Mouse (Mus musculus) CH12.LX (cell line): ENCODE measurements around the gene Eif3k. TPM values are rescaled to one million over a fixed set of nuclear protein-coding genes. Genes with fewer than 3 reads are reported as not detected.

ENCODE experiments used
- DNase-seq: peaks from one replicate; pipeline ENCODE4 v3.0.0-alpha.2; 2013; ENCODE audit errors: extremely low read depth
- H3K27ac ChIP-seq: 2 replicates; pipeline ENCODE4 v1.5.1; 2012; ENCODE audit warnings: low read depth, mild to moderate bottlenecking, control low read depth, moderate library complexity; ENCODE audit not compliant: insufficient read depth
- H3K27me3 ChIP-seq: replicated peaks from 2 replicates; pipeline ENCODE3; 2012; ENCODE audit warnings: inconsistent platforms
- H3K36me3 ChIP-seq, 2 experiments: replicated peaks in 1 of 2; 2 replicates each; pipeline versions ENCODE3 to v1.6.1; 2012; ENCODE audit warnings: inconsistent platforms in 1 of 2, low read length in 1 of 2, mild to moderate bottlenecking in 1 of 2, mixed read lengths in 1 of 2, moderate library complexity in 1 of 2; ENCODE audit not compliant: control insufficient read depth in 1 of 2, insufficient read depth in 1 of 2
- H3K4me1 ChIP-seq, 2 experiments: 2 replicates each; pipeline ENCODE4 v1.6.1; 2012; ENCODE audit warnings: inconsistent platforms in 1 of 2, moderate library complexity in 1 of 2; ENCODE audit not compliant: insufficient read depth in 2 of 2, control insufficient read depth in 1 of 2
- H3K4me2 ChIP-seq: 2 replicates; pipeline ENCODE4 v1.6.1; 2012; ENCODE audit warnings: low read depth, mild to moderate bottlenecking, control low read depth; ENCODE audit not compliant: poor library complexity, insufficient read depth, severe bottlenecking
- H3K4me3 ChIP-seq, 3 experiments: fragments of 150-350 bp in 1 of 3; sonication (generic) in 1 of 3; replicated peaks in 1 of 3; 2 replicates each; pipeline versions ENCODE3 to v1.5.1; 2011 to 2012; ENCODE audit warnings: low read depth in 2 of 3, low read length in 2 of 3, mild to moderate bottlenecking in 2 of 3, moderate library complexity in 2 of 3, control low read depth in 1 of 3, improper control_type of control experiment in 1 of 3, inconsistent platforms in 1 of 3, mixed read lengths in 1 of 3; ENCODE audit not compliant: poor library complexity in 1 of 3
- H3K79me2 ChIP-seq: replicated peaks from 2 replicates; pipeline ENCODE4 v1.6.1; 2012; ENCODE audit warnings: mild to moderate bottlenecking, moderate library complexity; ENCODE audit not compliant: control insufficient read depth, poor library complexity, insufficient read depth, severe bottlenecking; ENCODE audit errors: extremely low read depth
- H3K9ac ChIP-seq: 2 replicates; pipeline ENCODE4 v1.6.1; 2012; ENCODE audit warnings: low read depth, mild to moderate bottlenecking, control low read depth, moderate library complexity; ENCODE audit not compliant: insufficient read depth
- H3K9me3 ChIP-seq: replicated peaks from 2 replicates; pipeline ENCODE3; 2012; ENCODE audit warnings: low read length, inconsistent platforms, mixed read lengths
- BHLHE40 ChIP-seq: IDR thresholded peaks from 2 replicates; pipeline ENCODE4 v1.6.1; 2011; ENCODE audit warnings: mild to moderate bottlenecking, low read depth, low read length, improper control_type of control experiment
- CHD1 ChIP-seq: IDR thresholded peaks from 2 replicates; pipeline ENCODE4 v1.6.1; 2012; ENCODE audit warnings: low read depth, low read length, improper control_type of control experiment, inconsistent platforms
- CHD2 ChIP-seq: IDR thresholded peaks from 2 replicates; pipeline ENCODE4 v1.6.1; 2011; ENCODE audit warnings: low read length, improper control_type of control experiment
- CTCF ChIP-seq, 2 experiments: IDR thresholded peaks in 1 of 2; conservative IDR thresholded peaks in 1 of 2; 2 replicates each; pipeline ENCODE4 v1.5.1; 2011 to 2012; ENCODE audit warnings: low read depth in 2 of 2, low read length in 2 of 2, improper control_type of control experiment in 1 of 2, inconsistent platforms in 1 of 2, mild to moderate bottlenecking in 1 of 2, moderate library complexity in 1 of 2
- E2F4 ChIP-seq: IDR thresholded peaks from 2 replicates; pipeline ENCODE4 v1.6.1; 2011; ENCODE audit warnings: low read depth, low read length, improper control_type of control experiment; ENCODE audit not compliant: insufficient replicate concordance
- EP300 ChIP-seq: IDR thresholded peaks from 2 replicates; pipeline ENCODE4 v1.6.1; 2011; ENCODE audit warnings: low read length, improper control_type of control experiment
- ETS1 ChIP-seq: conservative IDR thresholded peaks from 2 replicates; pipeline ENCODE4 v1.6.1; 2012; ENCODE audit warnings: low read depth, mild to moderate bottlenecking, inconsistent platforms, low read length, improper control_type of control experiment, moderate library complexity
- GABPA ChIP-seq: IDR thresholded peaks from 2 replicates; pipeline ENCODE4 v1.6.1; 2012; ENCODE audit warnings: low read depth, low read length, improper control_type of control experiment, inconsistent platforms; ENCODE audit not compliant: insufficient replicate concordance
- HCFC1 ChIP-seq: IDR thresholded peaks from 2 replicates; pipeline ENCODE4 v1.6.1; 2012; ENCODE audit warnings: low read depth, mild to moderate bottlenecking, inconsistent platforms, low read length, improper control_type of control experiment
- JUN ChIP-seq: IDR thresholded peaks from 2 replicates; pipeline ENCODE4 v1.6.1; 2011; ENCODE audit warnings: low read depth, mild to moderate bottlenecking, low read length, improper control_type of control experiment, moderate library complexity; ENCODE audit not compliant: insufficient read depth
- KAT2A ChIP-seq: IDR thresholded peaks from 2 replicates; pipeline ENCODE4 v1.6.1; 2012; ENCODE audit warnings: low read length, improper control_type of control experiment, inconsistent platforms; ENCODE audit not compliant: insufficient replicate concordance
- MAFK ChIP-seq: IDR thresholded peaks from 2 replicates; pipeline ENCODE4 v1.6.1; 2011; ENCODE audit warnings: low read length, improper control_type of control experiment; ENCODE audit not compliant: insufficient replicate concordance
- MAX ChIP-seq: IDR thresholded peaks from 2 replicates; pipeline ENCODE4 v1.6.1; 2011; ENCODE audit warnings: low read length, improper control_type of control experiment
- MAZ ChIP-seq: IDR thresholded peaks from 2 replicates; pipeline ENCODE4 v1.6.1; 2012; ENCODE audit warnings: low read depth, mild to moderate bottlenecking, inconsistent platforms, low read length, improper control_type of control experiment, moderate library complexity
- MXI1 ChIP-seq: IDR thresholded peaks from 2 replicates; pipeline ENCODE4 v1.6.1; 2011; ENCODE audit warnings: mild to moderate bottlenecking, low read depth, low read length, improper control_type of control experiment
- MYC ChIP-seq: IDR thresholded peaks from 2 replicates; pipeline ENCODE4 v1.6.1; 2011; ENCODE audit warnings: low read depth, mild to moderate bottlenecking, improper control_type of control experiment, low read length
- NELFE ChIP-seq: IDR thresholded peaks from 2 replicates; pipeline ENCODE4 v1.6.1; 2011; ENCODE audit warnings: low read depth, low read length, improper control_type of control experiment
- NRF1 ChIP-seq: IDR thresholded peaks from 2 replicates; pipeline ENCODE4 v1.6.1; 2014; ENCODE audit warnings: low read depth, mild to moderate bottlenecking, inconsistent platforms, low read length, improper control_type of control experiment, moderate library complexity
- PAX5 ChIP-seq: IDR thresholded peaks from 2 replicates; pipeline ENCODE4 v1.6.1; 2012; ENCODE audit warnings: low read length, inconsistent platforms, mixed read lengths
- POLR2A ChIP-seq: IDR thresholded peaks from 2 replicates; pipeline ENCODE4 v1.6.1; 2011; ENCODE audit warnings: low read depth, mild to moderate bottlenecking, improper control_type of control experiment, low read length
- POLR2AphosphoS2 ChIP-seq: IDR thresholded peaks from 2 replicates; pipeline ENCODE4 v1.6.1; 2011; ENCODE audit warnings: low read depth, low read length, improper control_type of control experiment
- RAD21 ChIP-seq: IDR thresholded peaks from 2 replicates; pipeline ENCODE4 v1.6.1; 2011; ENCODE audit warnings: low read depth, mild to moderate bottlenecking, low read length, improper control_type of control experiment, moderate library complexity
- RCOR1 ChIP-seq: conservative IDR thresholded peaks from 2 replicates; pipeline ENCODE4 v1.6.1; 2012; ENCODE audit warnings: low read depth, mild to moderate bottlenecking, inconsistent platforms, low read length, improper control_type of control experiment
- SIN3A ChIP-seq: IDR thresholded peaks from 2 replicates; pipeline ENCODE4 v1.6.1; 2012; ENCODE audit warnings: low read length, improper control_type of control experiment, inconsistent platforms
- SMC3 ChIP-seq: IDR thresholded peaks from 2 replicates; pipeline ENCODE4 v1.6.1; 2011; ENCODE audit warnings: low read depth, low read length, improper control_type of control experiment
- TCF12 ChIP-seq: IDR thresholded peaks from 2 replicates; pipeline ENCODE4 v1.6.1; 2014; ENCODE audit warnings: low read depth, mild to moderate bottlenecking, inconsistent platforms, low read length, improper control_type of control experiment
- USF1 ChIP-seq: IDR thresholded peaks from 2 replicates; pipeline ENCODE4 v1.6.1; 2014; ENCODE audit warnings: low read depth, mild to moderate bottlenecking, inconsistent platforms, low read length, improper control_type of control experiment
- ZC3H11A ChIP-seq: IDR thresholded peaks from 2 replicates; pipeline ENCODE4 v1.6.1; 2012; ENCODE audit warnings: low read depth, mild to moderate bottlenecking, inconsistent platforms, low read length, improper control_type of control experiment
- ZNF384 ChIP-seq: IDR thresholded peaks from 2 replicates; pipeline ENCODE4 v1.6.1; 2012; ENCODE audit warnings: low read depth, low read length, improper control_type of control experiment, inconsistent platforms
- dilution Hi-C: fragments of 300-500 bp; cut with MboI; formaldehyde crosslinking; loops from 2 replicates; pipeline ENCODE4 v1.14.3; 2020; ENCODE audit warnings: low sequenced_read_pairs; ENCODE audit not compliant: extremely low pct_unique_long_range_greater_than_20kb, extremely low pct_ligation_motif_present
- in situ Hi-C: fragments of 300-500 bp; cut with MboI; formaldehyde crosslinking; loops from 3 replicates; pipeline ENCODE4 v1.14.3; 2019; ENCODE audit warnings: low sequenced_read_pairs, low pct_ligation_motif_present, low pct_unique_long_range_greater_than_20kb, mixed read lengths
- polyA plus RNA-seq: library from polyadenylated mRNA; unstranded; fragments of >175 nt; gene quantifications from 2 replicates; pipeline ENCODE4 v1.2.1, GENCODE M21; 2012; ENCODE audit warnings: low read depth; ENCODE audit not compliant: insufficient read length
- total RNA-seq, 2 experiments: library from RNA; depleted of rRNA; stranded (reverse); fragments of 300-350 nt in 1 of 2; fragments of >200 nt in 1 of 2; gene quantifications; 2 replicates each; pipeline ENCODE4 v1.2.3; 2012 to 2014

The Eif3k gene
- total and polyA plus RNA-seq, 3 experiments = 513 to 658 (median 584) TPM

GRCm38 (mm10) chr7:28983141-28983564 lies 1.5 kb upstream of the Eif3k start:
- in situ Hi-C loops (no loop called here), dilution Hi-C loops (no loop called here)
- H3K79me2 ChIP-seq = peaks cover 61% of the 10 kb centered on the region
- H3K9ac ChIP-seq = peak overlapping the region; percentile 94
- peak overlapping the region; percentile 84 to 99 (median 97) for H3K4me3 ChIP-seq
- H3K9me3 ChIP-seq = no peaks in the 10 kb centered on the region
- no peak for TF ChIP-seq SIN3A
- TF ChIP-seq POLR2AphosphoS2 = no peak
- TF ChIP-seq GABPA = no peak
- TF ChIP-seq BHLHE40 = peak; percentile 56; the same call in 1 of the 2 replicates
- TF ChIP-seq MAZ = no peak
- no peak for TF ChIP-seq POLR2A
- TF ChIP-seq RAD21 = no peak; the same call in 1 of the 2 replicates
- TF ChIP-seq CHD1 = no peak
- no peak for TF ChIP-seq CTCF (conservative IDR thresholded peaks at IDR 0.05 in 1 of 2, IDR thresholded peaks at IDR 0.05 in 1 of 2; ENCODE audit: low read depth in 2 of 2, low read length in 2 of 2)
- TF ChIP-seq MAFK = no peak
- peak; percentile 54; the same call in 1 of the 2 replicates for TF ChIP-seq TCF12
- TF ChIP-seq CHD2 = peak; percentile 75
- no peak for TF ChIP-seq HCFC1
- no peak for TF ChIP-seq KAT2A
- no peak for TF ChIP-seq SMC3
- TF ChIP-seq MAX = no peak
- no peak for TF ChIP-seq EP300
- TF ChIP-seq NRF1 = no peak
- no peak for TF ChIP-seq RCOR1
- no peak for TF ChIP-seq E2F4
- TF ChIP-seq NELFE = no peak
- no peak for TF ChIP-seq PAX5
- TF ChIP-seq USF1 = no peak
- TF ChIP-seq ZC3H11A = no peak
- TF ChIP-seq MXI1 = peak; percentile 91
- peak; percentile 77; the same call in 1 of the 2 replicates for TF ChIP-seq MYC
- no peak for TF ChIP-seq ETS1
- no peak for TF ChIP-seq JUN
- no peak for TF ChIP-seq ZNF384
- no peaks in the 10 kb centered on the region for H3K27me3 ChIP-seq
- peak; percentile 67 for DNase-seq
- peak overlapping the region; percentile 98 for H3K27ac ChIP-seq
- peaks cover 44 to 55% of the 10 kb centered on the region in 2 experiments for H3K36me3 ChIP-seq
- H3K4me1 ChIP-seq = peaks cover 21 to 44% of the 10 kb centered on the region in 2 experiments
- H3K4me2 ChIP-seq = peak overlapping the region; percentile 70
